Mouse (Mus musculus) heart, embryonic 10.5 days (tissue): Measurements from ENCODE around the gene Cep250. TPM values are rescaled to one million over a fixed set of nuclear protein-coding genes. Genes with fewer than 3 reads are reported as not detected.

Experiments used
- DNase-seq: peaks from one replicate; pipeline ENCODE4 v3.0.0-alpha.2; 2017; ENCODE audit warnings: low spot score
- H3K27ac ChIP-seq: fragments of 300-500 bp; sonication (generic); 2 replicates; pipeline ENCODE4 v1.5.1; 2016; ENCODE audit warnings: mild to moderate bottlenecking
- H3K27me3 ChIP-seq: fragments of 300-500 bp; sonication (generic); 2 replicates; pipeline ENCODE4 v1.6.1; 2016; ENCODE audit warnings: mild to moderate bottlenecking; ENCODE audit not compliant: poor library complexity, insufficient read depth, severe bottlenecking
- H3K36me3 ChIP-seq: fragments of 300-500 bp; sonication (generic); 2 replicates; pipeline ENCODE4 v1.6.1; 2016; ENCODE audit warnings: mild to moderate bottlenecking, moderate library complexity
- H3K4me1 ChIP-seq: fragments of 300-500 bp; sonication (generic); 2 replicates; pipeline ENCODE4 v1.6.1; 2016; ENCODE audit warnings: mild to moderate bottlenecking
- H3K4me3 ChIP-seq: fragments of 300-500 bp; sonication (generic); 2 replicates; pipeline ENCODE4 v1.5.1; 2016; ENCODE audit warnings: mild to moderate bottlenecking, moderate library complexity
- H3K9me3 ChIP-seq: fragments of 300-500 bp; sonication (generic); 2 replicates; pipeline ENCODE4 v1.6.1; 2016; ENCODE audit warnings: mild to moderate bottlenecking, moderate library complexity
- WGBS: fragments of 180-500 bp; shearing (Covaris S2); methylation state at CpG from one replicate; pipeline ENCODE4 v1.1.7; 2016; 5-methylcytosine and 5-hydroxymethylcytosine counted together
- polyA plus RNA-seq: library from polyadenylated mRNA; unstranded; fragments of >200 nt; fragmentation: Nextera tagmentation; extraction: Ambion mirVana; gene quantifications from 2 replicates; pipeline ENCODE4 v1.2.1, GENCODE M21; 2016

The Cep250 gene
- polyA plus RNA-seq, 1 experiment from 2014 or later = 17.6 TPM

GRCm38 (mm10) chr2:155945124-155945523 lies 11.1 kb upstream of the Cep250 start, which contains the start of gene Gdf5:
TSS of gene Gdf5 (minus strand) at chr2:155945367.
- peak within 1 kb of the TSS; percentile 47; the same call in 1 of the 2 replicates for H3K27ac ChIP-seq
- H3K27me3 ChIP-seq = peaks cover 24% of the 10 kb centered on the region
- H3K4me1 ChIP-seq = peaks cover 24% of the 10 kb centered on the region
- 50% methylated on average over 13 of the region's 13 CpGs for WGBS
- no peaks in the 10 kb centered on the region for H3K9me3 ChIP-seq
- no peaks in the 10 kb centered on the region for H3K36me3 ChIP-seq
- H3K4me3 ChIP-seq = no peak within 1 kb of the TSS
- no peak for DNase-seq

GRCm38 (mm10) chr2:155945580-155945979 lies 10.7 kb upstream of the Cep250 start:
- H3K9me3 ChIP-seq = no peaks in the 10 kb centered on the region
- no peak for DNase-seq
- H3K27ac ChIP-seq = no peak overlapping the region
- peaks cover 24% of the 10 kb centered on the region for H3K27me3 ChIP-seq
- no peaks in the 10 kb centered on the region for H3K36me3 ChIP-seq
- peaks cover 24% of the 10 kb centered on the region for H3K4me1 ChIP-seq
- no peak overlapping the region for H3K4me3 ChIP-seq
- WGBS = 91% methylated on average over 5 of the region's 5 CpGs

DNA sequence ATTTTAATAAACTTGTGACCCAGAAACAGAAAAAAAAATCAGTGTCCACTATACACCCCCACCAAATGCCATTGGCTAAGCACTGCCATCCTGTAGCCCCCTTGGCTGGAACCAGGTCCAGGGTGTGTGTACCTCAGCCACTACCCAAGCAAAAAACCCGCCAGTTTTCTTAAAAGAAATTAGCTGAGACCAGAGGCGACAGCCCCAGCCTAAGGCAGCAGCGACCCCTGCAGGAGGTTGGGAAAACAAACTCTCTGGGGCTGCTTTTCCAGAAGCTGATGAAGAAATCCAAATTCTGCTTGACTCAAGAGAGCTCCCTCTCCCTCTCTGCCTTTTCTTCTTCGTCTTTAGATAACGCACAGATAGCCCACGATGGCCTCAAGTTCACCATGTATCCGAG lies 10.2 kb upstream of the Cep250 start:
- Histone ChIP-seq H3K9me3 (no peaks in the 10 kb centered on the region), H3K27me3 (peaks cover 24% of the 10 kb centered on the region), H3K4me3 (no peak overlapping the region), H3K36me3 (no peaks in the 10 kb centered on the region), H3K27ac (no peak overlapping the region), H3K4me1 (peaks cover 24% of the 10 kb centered on the region)
- WGBS = 2% methylated on average over 7 of the region's 7 CpGs
- no peak for DNase-seq

- Histone ChIP-seq H3K27ac (no peak overlapping the region), H3K36me3 (no peaks in the 10 kb centered on the region), H3K4me1 (peaks cover 24% of the 10 kb centered on the region), H3K4me3 (no peak overlapping the region), H3K9me3 (no peaks in the 10 kb centered on the region), H3K27me3 (peaks cover 24% of the 10 kb centered on the region)
- no peak for DNase-seq
- 26% methylated on average over 4 of the region's 4 CpGs for WGBS
Observed at GRCm38 (mm10) chr2:155946499-155946898, 9.8 kb upstream of the Cep250 start.

DNA sequence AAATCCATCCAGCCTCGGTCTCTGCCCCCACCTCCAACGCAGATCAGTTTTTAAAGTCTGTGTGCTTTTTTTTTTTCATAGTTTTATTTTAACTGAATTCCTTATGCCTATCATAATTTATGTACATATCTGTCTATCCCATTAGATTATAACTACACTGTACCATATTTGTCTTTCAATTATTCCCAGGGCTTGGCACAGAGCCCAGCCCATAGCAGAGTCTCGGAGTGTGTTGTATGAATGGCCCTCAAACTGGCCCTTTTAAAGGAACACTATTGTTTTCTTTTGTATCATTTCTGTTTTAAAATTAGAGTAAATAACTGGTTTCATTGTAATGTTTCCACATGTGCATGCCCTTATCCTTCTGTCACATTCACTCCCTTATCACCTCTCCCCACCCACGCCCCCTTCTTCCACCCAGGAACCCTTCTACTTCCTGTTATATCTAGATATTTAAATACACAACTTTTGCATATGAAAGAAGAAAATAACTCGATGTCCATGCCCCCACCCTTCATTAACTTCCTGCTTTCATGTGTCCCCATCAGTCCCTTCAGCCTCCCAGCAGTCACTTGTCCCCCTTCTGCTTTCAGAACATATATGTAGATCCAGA lies 8.8 kb upstream of the Cep250 start:
- DNase-seq = no peak
- Histone ChIP-seq H3K4me1 (peaks cover 24% of the 10 kb centered on the region), H3K27me3 (peaks cover 24% of the 10 kb centered on the region), H3K9me3 (no peaks in the 10 kb centered on the region), H3K4me3 (no peak overlapping the region), H3K36me3 (no peaks in the 10 kb centered on the region), H3K27ac (no peak overlapping the region)
- WGBS = 69% methylated on average over 5 of the region's 5 CpGs

- Histone ChIP-seq H3K36me3 (no peaks in the 10 kb centered on the region), H3K27me3 (peaks cover 26% of the 10 kb centered on the region), H3K27ac (no peak overlapping the region), H3K9me3 (no peaks in the 10 kb centered on the region), H3K4me1 (peaks cover 11% of the 10 kb centered on the region), H3K4me3 (no peak overlapping the region)
- no peak for DNase-seq
- 30% methylated on average over 6 of the region's 6 CpGs for WGBS
Observed at GRCm38 (mm10) chr2:155949362-155949761, 6.9 kb upstream of the Cep250 start.

- peaks cover 19% of the 10 kb centered on the region for H3K27me3 ChIP-seq
- no peak overlapping the region for H3K4me3 ChIP-seq
- H3K4me1 ChIP-seq = no peaks in the 10 kb centered on the region
- H3K27ac ChIP-seq = no peak overlapping the region
- H3K36me3 ChIP-seq = no peaks in the 10 kb centered on the region
- no peaks in the 10 kb centered on the region for H3K9me3 ChIP-seq
- no peak for DNase-seq
Observed at GRCm38 (mm10) chr2:155952006-155952405, 4.3 kb upstream of the Cep250 start.

DNA sequence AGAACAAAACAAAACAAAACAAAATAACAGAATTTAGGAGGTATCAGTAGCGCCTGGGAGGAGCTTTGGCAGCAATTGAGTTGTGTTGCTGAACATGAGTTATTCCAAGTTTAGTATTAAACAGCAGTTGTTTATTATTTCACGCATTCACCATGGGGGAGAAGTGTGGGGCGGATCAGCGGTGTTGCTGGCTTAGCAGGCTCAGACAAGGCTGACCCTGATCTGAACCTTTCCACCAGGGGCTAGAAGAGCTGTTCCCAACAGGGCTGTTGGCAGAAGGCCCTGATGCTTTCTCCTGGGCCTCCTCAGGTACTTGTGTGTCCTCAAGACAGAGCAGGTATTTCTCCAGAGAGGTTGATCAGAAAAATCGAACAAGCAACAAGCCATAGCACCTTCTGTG lies 3.7 kb downstream of the Cep250 start:
- H3K4me3 ChIP-seq = no peak overlapping the region
- no peak overlapping the region for H3K27ac ChIP-seq
- WGBS = 90% methylated on average over 5 of the region's 5 CpGs
- no peak for DNase-seq
- H3K9me3 ChIP-seq = no peaks in the 10 kb centered on the region
- peaks cover 5% of the 10 kb centered on the region; the same call in 1 of the 2 replicates for H3K4me1 ChIP-seq
- peaks cover 31% of the 10 kb centered on the region for H3K36me3 ChIP-seq
- H3K27me3 ChIP-seq = no peaks in the 10 kb centered on the region

GRCm38 (mm10) chr2:155961862-155962261 lies 5.6 kb downstream of the Cep250 start:
- Histone ChIP-seq H3K9me3 (no peaks in the 10 kb centered on the region), H3K36me3 (peaks cover 48% of the 10 kb centered on the region)
- 85% methylated on average over 10 of the region's 10 CpGs for WGBS

GRCm38 (mm10) chr2:155962991-155963390 lies 6.7 kb downstream of the Cep250 start:
- no peak for DNase-seq
- Histone ChIP-seq H3K27ac (no peak overlapping the region), H3K4me1 (no peaks in the 10 kb centered on the region), H3K27me3 (no peaks in the 10 kb centered on the region), H3K4me3 (no peak overlapping the region), H3K9me3 (no peaks in the 10 kb centered on the region), H3K36me3 (peaks cover 60% of the 10 kb centered on the region)
- WGBS = 41% methylated on average over 1 of the region's 1 CpGs

More at GRCm38 (mm10) chr2:155961862-155962261, 5.6 kb downstream of the Cep250 start:
- Histone ChIP-seq H3K4me1 (peaks cover 5% of the 10 kb centered on the region; the same call in 1 of the 2 replicates), H3K27ac (no peak overlapping the region), H3K27me3 (no peaks in the 10 kb centered on the region), H3K4me3 (no peak overlapping the region)
- no peak for DNase-seq

GRCm38 (mm10) chr2:155973348-155973747 lies 17.1 kb downstream of the Cep250 start:
- H3K4me1 ChIP-seq = 0 out of 2 replicates have a peak, but pooled peaks cover 3% of the 10 kb centered on the region
- H3K27me3 ChIP-seq = no peaks in the 10 kb centered on the region
- no peak overlapping the region for H3K4me3 ChIP-seq
- no peak overlapping the region for H3K27ac ChIP-seq
- 80% methylated on average over 6 of the region's 6 CpGs for WGBS
- H3K36me3 ChIP-seq = peaks cover 90% of the 10 kb centered on the region
- no peaks in the 10 kb centered on the region for H3K9me3 ChIP-seq
- no peak for DNase-seq

GRCm38 (mm10) chr2:155974087-155974731 lies 18.0 kb downstream of the Cep250 start:
- Histone ChIP-seq H3K9me3 (no peaks in the 10 kb centered on the region), H3K4me1 (0 out of 2 replicates have a peak, but pooled peaks cover 3% of the 10 kb centered on the region), H3K36me3 (peaks cover 86% of the 10 kb centered on the region), H3K4me3 (no peak overlapping the region), H3K27me3 (no peaks in the 10 kb centered on the region), H3K27ac (no peak overlapping the region)
- 79% methylated on average over 14 of the region's 14 CpGs for WGBS
- DNase-seq = no peak

- Histone ChIP-seq H3K9me3 (no peaks in the 10 kb centered on the region), H3K36me3 (peaks cover 90% of the 10 kb centered on the region), H3K4me3 (no peak overlapping the region), H3K27me3 (no peaks in the 10 kb centered on the region), H3K27ac (no peak overlapping the region), H3K4me1 (no peaks in the 10 kb centered on the region)
- WGBS = 72% methylated on average over 5 of the region's 5 CpGs
- no peak for DNase-seq
Observed at GRCm38 (mm10) chr2:155979328-155979991, 23.2 kb downstream of the Cep250 start.
